Mouse (Mus musculus) fat pad, adult 2 months (tissue): ENCODE measurements around the gene Capza1.
"Not testable (repeated sequence)": the region's sequence is repeated elsewhere in the genome, so short reads cannot be mapped to it uniquely, and the experiment has no call there.

Experiments
- DNase-seq: peaks from one replicate; pipeline ENCODE4 v3.0.0-alpha.2; 2011; ENCODE audit warnings: low read depth, low spot score; ENCODE audit errors: extremely low read depth

Capza1 gene

DNA sequence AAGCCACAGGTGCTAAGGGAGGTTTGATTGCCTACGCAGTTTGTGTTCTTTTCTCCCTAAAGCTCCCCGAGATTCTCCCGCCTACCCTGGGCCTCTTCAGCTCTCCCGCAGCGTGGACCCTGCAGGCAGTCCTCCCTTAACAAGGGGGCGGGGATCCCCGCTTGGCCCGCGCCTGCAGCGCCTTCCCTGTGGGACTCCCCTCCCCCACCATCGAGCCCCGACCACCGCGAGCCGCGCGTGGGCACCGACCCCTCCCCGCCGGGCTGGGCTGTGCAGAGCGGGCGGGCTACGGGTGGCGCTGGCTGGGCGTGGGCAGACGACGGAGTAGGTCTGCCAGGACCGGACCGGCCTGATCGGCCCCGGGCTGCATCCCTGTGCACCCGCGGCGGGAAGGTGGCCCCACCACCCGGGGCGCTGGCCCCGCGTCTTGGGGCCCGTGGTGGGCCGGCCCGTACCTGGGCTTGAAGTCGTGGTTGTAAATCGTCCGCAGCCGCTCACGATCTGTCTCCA lies 46.8 kb downstream of the Capza1 start:
- DNase-seq: no peak

- DNase-seq: no peak
Observed at GRCm38 (mm10) chr3:104816130-104816529, 48.2 kb downstream of the Capza1 start.

- no peak for DNase-seq
Observed at GRCm38 (mm10) chr3:104815346-104815745, 49.0 kb downstream of the Capza1 start.

DNA sequence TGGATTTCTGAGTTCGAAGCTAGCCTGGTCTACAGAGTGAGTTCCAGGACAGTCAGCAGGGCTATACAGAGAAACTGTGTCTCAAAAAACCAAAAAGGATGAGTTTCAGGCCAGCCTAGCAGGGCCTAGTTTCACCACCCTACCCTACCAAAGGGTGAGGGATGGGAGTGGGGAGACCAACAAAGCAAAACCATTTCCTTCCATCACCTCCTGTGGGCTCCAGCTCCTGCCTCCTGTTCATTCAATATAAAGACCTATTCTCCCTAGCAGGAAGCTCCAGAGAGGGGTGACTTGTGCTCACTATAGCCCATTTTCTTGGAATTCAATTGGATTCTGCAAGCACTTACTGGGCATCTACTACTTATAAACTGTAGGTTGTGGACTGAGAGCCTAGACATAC lies 49.6 kb downstream of the Capza1 start:
- DNase-seq: no peak

GRCm38 (mm10) chr3:104813227-104813626 lies 51.1 kb downstream of the Capza1 start:
- not testable (repeated sequence) for DNase-seq

DNA sequence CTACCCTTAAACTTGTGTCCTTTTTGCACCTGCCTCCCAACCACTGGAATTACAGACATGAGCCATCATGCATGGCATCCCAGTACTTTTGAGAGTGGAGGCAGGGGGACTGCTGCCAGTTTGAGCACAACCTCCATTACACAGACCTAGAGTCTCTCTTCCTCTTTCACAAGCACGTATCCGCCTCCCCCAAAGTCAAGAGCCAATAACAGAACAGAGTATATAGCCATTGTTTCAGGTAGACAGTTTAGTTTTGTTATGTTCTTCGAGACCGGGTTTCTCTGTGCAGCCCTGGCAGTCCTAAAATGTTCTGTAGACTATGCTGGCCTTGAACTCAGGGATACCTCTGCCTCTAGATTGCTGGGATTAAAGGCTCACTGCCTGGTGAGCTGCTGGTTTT lies 52.1 kb downstream of the Capza1 start:
- DNase-seq: no peak

DNA sequence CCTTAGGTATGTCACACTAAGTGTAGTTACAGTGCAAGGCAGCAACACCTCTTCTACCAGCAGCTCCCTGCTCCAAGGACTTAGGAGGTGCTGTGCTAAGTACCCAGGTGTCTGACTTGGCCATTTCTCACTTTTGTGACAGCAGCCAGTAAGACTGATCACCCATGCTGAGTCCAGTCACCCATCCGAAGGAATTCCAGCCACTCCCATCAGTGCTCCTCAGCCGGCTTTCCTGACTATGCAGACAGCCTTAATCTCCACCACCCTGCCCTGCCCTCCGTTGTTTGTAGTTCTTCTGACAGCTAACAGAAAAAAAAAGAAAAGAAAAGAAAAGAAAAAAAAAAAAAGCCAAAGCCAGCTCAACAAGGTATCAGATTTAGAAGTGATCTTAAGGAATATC lies 52.6 kb downstream of the Capza1 start:
- no peak for DNase-seq

- no peak for DNase-seq
Observed at GRCm38 (mm10) chr3:104805539-104805938, 58.8 kb downstream of the Capza1 start.

DNA sequence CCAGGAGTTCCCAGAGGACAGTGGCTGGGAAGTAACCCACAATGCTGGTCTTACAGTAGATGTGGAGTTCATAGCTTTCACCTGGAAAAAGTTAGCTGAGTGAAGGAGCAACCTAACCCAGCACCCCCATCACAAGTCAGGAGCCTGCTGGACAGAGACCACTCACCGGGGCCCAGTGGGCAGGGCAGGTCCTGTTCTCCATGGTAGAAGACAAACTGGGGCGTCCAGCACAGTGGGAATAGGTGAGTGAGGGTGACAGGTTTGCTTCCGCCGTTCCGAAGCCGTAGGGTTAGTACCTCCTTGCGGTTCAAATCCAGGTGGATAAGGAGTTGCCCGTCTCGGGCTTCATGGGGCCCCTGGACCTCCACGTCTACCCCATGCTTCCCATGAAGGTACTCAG lies 60.0 kb downstream of the Capza1 start:
- DNase-seq: no peak

DNA sequence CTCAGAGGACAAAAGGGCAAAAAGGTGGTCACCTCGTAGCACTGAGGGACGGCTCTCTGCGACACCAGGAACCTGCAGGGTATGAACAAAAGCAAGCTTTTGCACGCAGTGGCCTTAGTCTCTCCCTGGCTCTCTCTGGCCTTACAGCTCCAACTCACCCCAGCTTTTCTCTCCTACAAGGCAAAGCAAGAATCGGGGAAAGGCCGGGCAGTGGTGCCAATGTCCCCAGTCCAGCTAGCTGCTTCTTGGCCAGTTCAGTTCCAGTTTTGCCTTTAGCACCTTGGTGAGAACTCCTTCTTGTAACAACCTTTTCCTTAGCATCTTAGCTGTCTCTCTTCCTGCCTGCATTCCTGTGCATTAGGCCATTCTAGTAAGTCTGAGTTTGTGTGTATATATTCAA lies 62.8 kb downstream of the Capza1 start:
- no peak for DNase-seq

GRCm38 (mm10) chr3:104800681-104801080 lies 63.6 kb downstream of the Capza1 start:
- DNase-seq: no peak

- DNase-seq: no peak
Observed at GRCm38 (mm10) chr3:104796430-104797082, 67.7 kb downstream of the Capza1 start.

DNA sequence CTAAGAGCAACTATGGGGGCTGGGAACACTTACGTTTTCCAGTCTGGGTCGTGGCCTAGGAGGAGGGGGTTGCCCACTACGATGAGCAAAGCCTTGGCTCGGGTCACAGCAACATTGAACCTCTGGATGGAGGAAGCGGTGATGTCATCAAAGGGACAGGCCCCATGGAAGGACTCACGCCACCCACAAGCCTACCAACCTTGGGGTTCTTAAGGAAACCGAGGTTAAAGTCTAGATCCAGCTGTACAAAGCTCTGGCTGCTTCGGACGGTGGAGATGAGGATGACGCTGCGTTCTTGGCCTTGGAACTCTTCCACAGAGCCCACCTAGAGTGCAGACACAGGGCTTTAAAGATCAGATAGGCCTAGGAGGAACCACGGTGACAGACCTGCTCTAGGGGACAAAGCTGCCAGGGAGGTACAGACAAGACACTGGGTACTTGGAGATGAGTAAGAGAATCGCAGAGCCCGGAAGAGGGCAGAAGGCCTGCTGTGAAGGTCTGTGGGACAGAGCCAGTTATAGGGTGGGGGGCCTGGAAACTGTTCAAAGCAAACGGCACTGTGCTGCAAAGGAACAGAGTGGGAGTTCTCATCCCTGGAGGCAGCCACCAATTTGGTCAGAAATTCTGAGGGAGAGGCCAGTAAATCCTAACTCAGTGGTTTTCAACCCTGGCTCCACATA lies 68.5 kb downstream of the Capza1 start:
- no peak for DNase-seq

- DNase-seq: no peak
Observed at GRCm38 (mm10) chr3:104794953-104795470, 69.3 kb downstream of the Capza1 start.

GRCm38 (mm10) chr3:104793871-104794828 lies 70.2 kb downstream of the Capza1 start:
- DNase-seq: no peak

DNA sequence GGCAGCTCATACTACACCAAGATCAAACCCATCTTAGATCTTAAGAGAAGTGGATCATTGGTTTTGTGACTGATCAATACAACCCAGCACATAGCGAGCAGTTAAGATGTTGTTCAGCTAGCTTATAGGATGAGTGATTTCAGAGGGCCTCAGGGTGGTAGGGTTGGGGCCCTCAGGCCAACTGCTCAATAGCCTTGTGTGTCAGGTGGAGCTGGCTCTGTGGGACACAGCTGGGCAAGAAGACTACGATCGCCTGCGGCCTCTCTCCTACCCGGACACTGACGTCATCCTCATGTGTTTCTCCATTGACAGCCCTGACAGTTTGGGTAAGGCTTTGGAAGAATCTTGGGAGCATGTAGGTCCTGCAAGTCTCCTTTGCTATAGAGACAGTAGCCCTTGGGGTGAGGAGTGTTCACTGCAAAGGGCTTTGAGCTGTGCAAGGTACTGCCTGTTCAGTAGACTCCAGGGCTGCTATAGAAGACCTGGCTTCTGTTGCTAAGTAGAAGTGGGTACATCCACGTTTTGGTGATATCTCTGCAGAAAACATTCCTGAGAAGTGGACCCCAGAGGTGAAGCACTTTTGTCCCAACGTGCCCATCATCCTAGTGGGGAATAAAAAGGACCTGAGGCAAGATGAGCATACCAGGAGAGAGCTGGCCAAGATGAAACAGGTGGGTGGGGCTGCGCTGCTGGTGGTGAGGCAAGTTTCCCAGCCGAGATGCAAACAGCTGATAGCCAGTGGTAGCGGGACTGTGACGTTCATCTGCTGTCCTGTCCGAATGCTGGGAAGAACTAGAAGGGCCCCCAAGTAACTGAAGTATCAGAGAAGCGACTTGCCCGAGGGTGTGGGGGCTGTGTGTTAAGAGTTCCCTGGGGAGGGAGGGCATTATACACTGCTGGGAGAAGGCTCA lies 71.7 kb downstream of the Capza1 start:
- no peak for DNase-seq

DNA sequence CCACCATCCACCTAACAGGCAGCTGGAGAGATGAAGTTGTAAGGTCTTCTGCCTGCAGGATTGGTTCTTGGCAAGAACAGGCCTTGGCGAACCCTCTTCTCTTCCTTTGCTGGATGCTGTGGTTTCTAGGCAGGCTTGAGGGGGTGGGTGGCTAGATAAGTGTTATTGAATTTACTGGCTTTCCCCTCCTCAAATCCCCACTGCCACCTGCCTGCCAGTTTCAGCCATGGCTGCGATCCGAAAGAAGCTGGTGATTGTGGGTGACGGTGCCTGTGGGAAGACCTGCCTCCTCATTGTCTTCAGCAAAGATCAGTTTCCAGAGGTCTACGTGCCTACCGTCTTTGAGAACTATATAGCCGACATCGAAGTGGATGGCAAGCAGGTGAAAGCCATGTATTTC lies 72.6 kb downstream of the Capza1 start:
- DNase-seq: no peak

- no peak for DNase-seq
Observed at GRCm38 (mm10) chr3:104791017-104791416, 73.3 kb downstream of the Capza1 start.

DNA sequence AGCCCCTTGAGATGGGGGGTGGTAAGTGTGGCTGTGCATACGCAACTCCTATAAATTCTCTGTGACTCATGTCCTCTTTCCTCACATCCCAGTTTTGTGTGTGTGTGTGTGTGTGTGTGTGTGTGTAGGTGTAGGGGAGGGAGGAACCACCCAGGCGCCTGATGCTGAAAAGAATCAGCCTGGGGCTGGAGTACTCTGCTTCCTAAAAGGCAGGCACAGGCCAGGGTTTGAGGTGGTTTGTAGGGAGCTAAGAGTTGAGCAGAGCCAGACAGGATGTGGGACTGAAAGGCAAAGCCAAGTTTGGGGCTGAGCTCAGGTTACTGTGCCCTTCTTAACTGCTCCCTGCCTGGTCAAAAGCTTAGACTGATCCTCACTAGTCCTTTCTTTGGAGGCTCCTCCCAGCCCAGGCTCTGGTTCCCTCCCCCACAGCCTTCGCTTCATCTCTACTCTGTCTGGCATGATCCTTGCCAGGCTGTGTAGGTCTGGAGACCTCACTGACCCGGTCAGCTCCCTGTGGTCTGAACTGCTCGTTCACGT lies 73.8 kb downstream of the Capza1 start:
- DNase-seq: no peak

GRCm38 (mm10) chr3:104789822-104790221 lies 74.5 kb downstream of the Capza1 start:
- DNase-seq: no peak
